Mouse (Mus musculus) heart, postnatal 0 days (tissue): ENCODE measurements around the gene Klf16.

Source experiments
- CTCF ChIP-seq: IDR thresholded peaks from 2 replicates; pipeline ENCODE4 v1.5.1; 2016; ENCODE audit warnings: antibody characterized with exemption, control low read depth, low read depth
- EP300 ChIP-seq: IDR thresholded peaks from 2 replicates; pipeline ENCODE4 v1.6.1; 2016; ENCODE audit warnings: antibody characterized with exemption, low read depth

DNA sequence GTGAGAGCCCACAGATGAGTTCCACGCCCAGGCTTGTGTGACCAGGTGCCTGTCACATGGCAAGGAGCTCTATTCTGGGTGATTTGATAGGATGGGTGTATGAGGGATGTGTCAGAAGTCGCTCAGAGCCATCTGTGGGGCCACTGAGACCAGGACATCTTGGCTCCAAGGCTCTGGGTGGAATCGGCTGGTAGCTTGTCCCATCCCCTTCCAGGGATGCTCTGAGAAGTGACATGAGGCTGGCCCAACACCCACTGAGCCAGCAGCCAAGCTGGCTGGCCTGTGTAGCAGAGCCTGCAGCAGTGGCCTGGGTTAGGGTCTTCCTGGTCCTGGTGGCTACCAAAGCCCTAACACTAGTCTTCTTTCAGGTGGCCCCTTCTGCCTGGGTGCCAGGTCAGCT lies 31.3 kb upstream of the Klf16 start:
- TF ChIP-seq CTCF, result no peak
- TF ChIP-seq EP300, result no peak
